Mouse (Mus musculus) heart, embryonic 14.5 days (tissue): ENCODE measurements around the gene Fzr1. TPM values are rescaled to one million over a fixed set of nuclear protein-coding genes. Genes with fewer than 3 reads are reported as not detected.
A peak's percentile ranks its signal among the peaks of the same experiment; 100 is the strongest.

Source experiments
- ATAC-seq: fragments of 200-750 bp; cut with Nextera tagmentation; 2 replicates; pipeline ENCODE4 v1.8.0; 2017; ENCODE audit warnings: low read depth, moderate TSS enrichment; ENCODE audit not compliant: insufficient number of reproducible peaks, insufficient read depth, low FRiP score
- H3K27ac ChIP-seq, 2 experiments: fragments of 200-500 bp in 1 of 2; fragments of 300-500 bp in 1 of 2; sonication (generic) in 1 of 2; replicated peaks in 1 of 2; 2 replicates each; pipeline ENCODE4 v1.5.1; 2012 to 2014; ENCODE audit warnings: low read depth in 2 of 2, low read length in 2 of 2, control low read depth in 1 of 2, mild to moderate bottlenecking in 1 of 2, mixed read lengths in 1 of 2; ENCODE audit not compliant: control insufficient read depth in 1 of 2, insufficient read depth in 1 of 2
- H3K27me3 ChIP-seq: fragments of 300-500 bp; sonication (generic); 2 replicates; pipeline ENCODE4 v1.6.1; 2014; ENCODE audit warnings: mild to moderate bottlenecking, low read length, control low read depth; ENCODE audit not compliant: control insufficient read depth, insufficient read depth
- H3K36me3 ChIP-seq: fragments of 300-500 bp; sonication (generic); 2 replicates; pipeline ENCODE4 v1.6.1; 2014; ENCODE audit warnings: mild to moderate bottlenecking, control low read depth, low read length, mixed read lengths; ENCODE audit not compliant: control insufficient read depth, insufficient read depth
- H3K4me1 ChIP-seq, 2 experiments: fragments of 200-500 bp in 1 of 2; fragments of 300-500 bp in 1 of 2; sonication (generic) in 1 of 2; 2 replicates each; pipeline ENCODE4 v1.6.1; 2012 to 2014; ENCODE audit warnings: low read length in 2 of 2, control low read depth in 1 of 2, mixed read lengths in 1 of 2; ENCODE audit not compliant: control insufficient read depth in 2 of 2, insufficient read depth in 2 of 2
- H3K4me2 ChIP-seq: fragments of 300-500 bp; sonication (generic); 2 replicates; pipeline ENCODE4 v1.6.1; 2014; ENCODE audit warnings: mild to moderate bottlenecking, low read length
- H3K4me3 ChIP-seq, 2 experiments: fragments of 200-500 bp in 1 of 2; fragments of 300-500 bp in 1 of 2; sonication (generic) in 1 of 2; 2 replicates each; pipeline ENCODE4 v1.5.1; 2012 to 2014; ENCODE audit warnings: low read length in 2 of 2, mild to moderate bottlenecking in 2 of 2, control low read depth in 1 of 2, low read depth in 1 of 2, moderate library complexity in 1 of 2; ENCODE audit not compliant: control insufficient read depth in 1 of 2, insufficient read depth in 1 of 2
- H3K9ac ChIP-seq: fragments of 300-500 bp; sonication (generic); 2 replicates; pipeline ENCODE4 v1.6.1; 2014; ENCODE audit warnings: mild to moderate bottlenecking, low read length
- H3K9me3 ChIP-seq: fragments of 300-500 bp; sonication (generic); 2 replicates; pipeline ENCODE4 v1.6.1; 2016; ENCODE audit warnings: low read length, control low read depth; ENCODE audit not compliant: control insufficient read depth
- WGBS: fragments of 180-500 bp; shearing (Covaris S2); extraction: QIAGEN DNeasy Blood & Tissue Kit; methylation state at CpG from one replicate; pipeline ENCODE4 v1.1.7; 2014; 5-methylcytosine and 5-hydroxymethylcytosine counted together
- polyA plus RNA-seq: library from polyadenylated mRNA; unstranded; fragments of >200 nt; fragmentation: Nextera tagmentation; extraction: Ambion mirVana; gene quantifications from 2 replicates; pipeline ENCODE4 v1.2.1, GENCODE M21; 2014

The Fzr1 gene
- polyA plus RNA-seq, 1 experiment from 2014 or later = 64.6 TPM

DNA sequence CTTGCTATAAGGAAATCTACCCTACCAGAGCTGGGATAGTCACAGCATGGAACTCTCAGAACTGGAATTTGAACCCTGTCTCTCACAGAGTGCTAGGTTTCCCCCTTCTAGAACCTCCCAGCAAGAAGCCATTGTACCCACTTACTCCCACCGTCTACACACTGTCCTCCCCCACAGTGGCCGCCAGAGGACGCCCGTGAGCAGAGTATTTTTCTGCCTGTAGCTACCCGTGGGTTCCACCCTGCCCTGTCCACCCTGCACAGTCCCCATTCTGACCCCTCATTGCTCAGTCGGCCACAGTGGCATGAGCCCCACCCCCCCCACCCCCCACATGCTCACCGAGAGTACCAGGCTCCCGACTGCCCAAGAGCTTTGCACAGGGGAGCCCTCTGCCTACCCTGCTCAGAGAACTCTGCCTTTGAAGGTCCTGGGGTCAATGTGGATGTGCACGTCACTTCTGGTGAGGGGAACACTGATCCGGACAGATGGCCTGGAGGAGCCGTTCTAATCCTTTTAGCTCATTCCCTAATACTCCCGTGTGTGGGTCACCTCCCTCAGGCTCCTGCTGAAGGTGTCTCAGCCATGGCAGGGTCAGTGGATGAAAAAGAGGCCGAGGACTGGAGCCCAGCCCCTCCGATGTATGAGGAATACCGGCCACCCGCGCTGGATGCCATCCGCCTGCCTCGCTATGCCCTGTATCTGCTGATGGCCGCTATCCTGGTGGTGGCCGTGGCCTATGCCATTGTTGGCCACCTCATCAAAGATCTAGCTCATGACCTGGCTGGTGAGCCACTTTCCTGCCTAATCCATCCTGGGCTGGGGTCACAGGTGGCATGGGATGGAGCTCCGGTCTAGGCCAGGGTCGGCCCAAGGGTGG lies 11.7 kb upstream of the Fzr1 start:
- Histone ChIP-seq H3K9ac (peak overlapping the region; percentile 12; the same call in 1 of the 2 replicates), H3K27ac (peak overlapping the region; percentile 17 to 68; a peak in 3 of 4 replicates), H3K4me2 (no peak overlapping the region), H3K4me3 (no peak overlapping the region), H3K36me3 (peaks cover 38% of the 10 kb centered on the region), H3K9me3 (no peaks in the 10 kb centered on the region), H3K4me1 (peaks cover 14 to 35% of the 10 kb centered on the region in 2 experiments), H3K27me3 (no peaks in the 10 kb centered on the region)
- 55% methylated on average over 23 of the region's 23 CpGs for WGBS
- ATAC-seq = peak; percentile 48; the same call in 1 of the 2 replicates

DNA sequence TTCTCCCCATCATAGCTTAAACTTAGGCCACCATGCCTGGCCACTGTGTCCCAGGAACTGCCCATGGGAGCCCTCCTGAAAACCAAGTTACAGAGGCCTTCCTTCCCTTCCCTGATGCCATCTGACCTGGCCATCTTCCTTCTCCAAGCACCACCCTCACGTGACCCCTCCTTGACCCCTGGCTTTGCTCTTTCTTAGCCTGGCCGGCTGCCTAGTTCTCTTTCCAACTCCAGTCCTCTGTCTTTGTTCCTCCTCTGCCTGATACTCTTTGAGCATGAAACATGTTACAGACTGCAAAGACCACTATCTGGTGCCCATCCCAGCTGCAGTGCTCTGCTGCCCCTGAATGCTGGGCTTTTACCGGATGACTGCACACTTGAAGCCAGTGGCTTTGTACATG lies 11.1 kb upstream of the Fzr1 start:
- Histone ChIP-seq H3K4me3 (no peak overlapping the region), H3K27me3 (no peaks in the 10 kb centered on the region), H3K9ac (peak overlapping the region; percentile 12; the same call in 1 of the 2 replicates), H3K27ac (peak overlapping the region; percentile 17 to 68; a peak in 3 of 4 replicates), H3K9me3 (no peaks in the 10 kb centered on the region), H3K4me2 (no peak overlapping the region), H3K4me1 (peaks cover 16 to 37% of the 10 kb centered on the region in 2 experiments), H3K36me3 (peaks cover 38% of the 10 kb centered on the region)
- 52% methylated on average over 3 of the region's 3 CpGs for WGBS
- no peak for ATAC-seq

DNA sequence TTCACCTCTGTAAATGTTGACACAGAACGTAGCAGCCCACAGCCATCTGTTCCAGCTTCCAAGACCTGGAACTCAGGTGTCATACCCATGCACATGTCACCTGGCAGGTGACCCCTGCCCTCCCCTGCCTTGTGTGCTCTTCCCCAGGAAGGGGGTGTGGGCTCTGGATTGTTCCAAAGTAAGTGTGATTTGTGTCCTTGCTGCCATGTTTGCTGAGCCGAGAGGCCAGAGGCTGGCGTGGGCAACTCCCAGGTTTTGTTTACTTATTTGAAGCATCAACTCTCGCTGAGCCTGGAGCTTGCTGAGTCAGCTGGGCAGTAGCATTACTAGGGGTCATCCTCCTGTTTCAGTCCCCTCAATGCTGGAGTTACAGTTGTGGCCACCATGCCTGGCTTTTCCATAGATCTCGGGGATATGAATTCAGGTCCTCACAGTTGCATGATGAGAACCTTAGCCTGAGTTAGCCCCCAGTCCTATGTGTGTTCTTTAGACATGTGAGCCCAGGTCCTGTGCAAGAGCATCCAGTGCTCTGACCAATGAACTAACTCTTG lies 10.3 kb upstream of the Fzr1 start, which contains the start of gene Gm48552:
Gm48552 (plus strand) TSS at position 501 of the 551 bp plus-strand sequence.
- H3K36me3 ChIP-seq = peaks cover 38% of the 10 kb centered on the region
- no peak for ATAC-seq
- H3K9me3 ChIP-seq = no peaks in the 10 kb centered on the region
- no peak within 1 kb of the TSS for H3K4me2 ChIP-seq
- peak within 1 kb of the TSS; percentile 12; the same call in 1 of the 2 replicates for H3K9ac ChIP-seq
- peak within 1 kb of the TSS; percentile 17 to 68; a peak in 3 of 4 replicates for H3K27ac ChIP-seq
- 85% methylated on average over 5 of the region's 5 CpGs for whole genome bisulfite sequencing
- H3K4me3 ChIP-seq = no peak within 1 kb of the TSS
- H3K27me3 ChIP-seq = no peaks in the 10 kb centered on the region
- peaks cover 13 to 30% of the 10 kb centered on the region in 2 experiments for H3K4me1 ChIP-seq

DNA sequence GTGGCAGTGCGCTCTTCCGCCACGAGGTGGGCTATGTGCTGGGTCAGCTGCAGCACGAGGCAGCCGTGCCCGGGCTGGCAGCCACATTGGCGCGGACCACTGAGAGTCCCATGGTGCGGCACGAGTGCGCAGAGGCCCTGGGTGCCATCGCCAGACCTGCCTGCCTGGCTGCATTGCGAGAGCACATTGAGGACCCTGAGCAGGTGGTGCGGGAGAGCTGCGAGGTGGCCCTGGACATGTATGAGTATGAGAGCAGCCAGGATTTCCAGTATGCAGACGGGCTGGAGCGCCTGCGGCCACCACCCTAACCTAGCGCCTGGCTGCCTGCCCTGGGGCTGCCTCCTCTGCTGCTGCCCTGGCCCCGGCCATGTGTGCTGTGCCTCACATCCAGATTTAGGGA lies 9.4 kb upstream of the Fzr1 start:
- Histone ChIP-seq H3K27ac (no peak overlapping the region), H3K36me3 (peaks cover 38% of the 10 kb centered on the region), H3K4me1 (peaks cover 8 to 22% of the 10 kb centered on the region in 2 experiments), H3K4me2 (no peak overlapping the region), H3K4me3 (no peak overlapping the region), H3K9me3 (no peaks in the 10 kb centered on the region), H3K27me3 (no peaks in the 10 kb centered on the region), H3K9ac (no peak overlapping the region)
- 95% methylated on average over 20 of the region's 20 CpGs for WGBS
- ATAC-seq = no peak

DNA sequence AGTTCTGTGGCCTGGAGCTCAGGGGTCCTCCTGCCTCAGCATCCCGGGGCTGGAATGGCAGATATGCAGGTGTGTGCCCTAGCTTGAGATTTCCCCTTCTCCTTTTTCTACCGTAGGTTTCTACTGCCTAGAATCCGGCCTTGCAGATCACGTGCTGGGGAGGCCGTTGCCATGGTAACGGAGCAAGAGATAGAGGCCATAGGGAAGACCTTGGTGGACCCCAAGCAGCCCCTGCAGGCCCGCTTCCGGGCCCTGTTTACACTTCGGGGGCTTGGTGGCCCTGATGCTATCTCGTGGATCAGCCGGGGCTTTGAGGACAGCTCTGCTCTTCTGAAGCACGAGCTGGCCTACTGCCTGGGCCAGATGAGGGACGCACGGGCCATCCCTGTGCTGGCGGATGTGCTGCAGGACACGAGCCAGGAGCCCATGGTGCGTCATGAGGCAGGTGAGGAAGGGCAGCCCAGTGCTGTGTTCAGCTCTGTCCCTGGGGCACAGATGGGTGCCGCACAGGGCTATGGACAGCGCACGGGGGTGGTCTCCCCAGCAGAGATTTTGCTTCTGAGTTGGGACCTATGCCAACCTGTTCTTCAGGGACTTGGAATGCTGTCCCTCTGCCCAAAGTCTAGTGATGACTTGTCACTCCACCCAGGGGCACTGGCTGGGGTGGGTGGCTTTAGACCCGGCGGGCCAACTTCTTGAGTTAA lies 7.4 kb upstream of the Fzr1 start:
- peak overlapping the region; percentile 89 for H3K4me2 ChIP-seq
- peak overlapping the region in 1 of 2 experiments; percentile 92; a peak in 1 of 4 replicates for H3K4me3 ChIP-seq
- no peaks in the 10 kb centered on the region for H3K9me3 ChIP-seq
- H3K36me3 ChIP-seq = peaks cover 38% of the 10 kb centered on the region
- no peak for ATAC-seq
- no peak overlapping the region for H3K9ac ChIP-seq
- H3K4me1 ChIP-seq = peaks cover 16 to 29% of the 10 kb centered on the region in 2 experiments
- no peaks in the 10 kb centered on the region for H3K27me3 ChIP-seq
- 80% methylated on average over 22 of the region's 22 CpGs for WGBS
- H3K27ac ChIP-seq = no peak overlapping the region

DNA sequence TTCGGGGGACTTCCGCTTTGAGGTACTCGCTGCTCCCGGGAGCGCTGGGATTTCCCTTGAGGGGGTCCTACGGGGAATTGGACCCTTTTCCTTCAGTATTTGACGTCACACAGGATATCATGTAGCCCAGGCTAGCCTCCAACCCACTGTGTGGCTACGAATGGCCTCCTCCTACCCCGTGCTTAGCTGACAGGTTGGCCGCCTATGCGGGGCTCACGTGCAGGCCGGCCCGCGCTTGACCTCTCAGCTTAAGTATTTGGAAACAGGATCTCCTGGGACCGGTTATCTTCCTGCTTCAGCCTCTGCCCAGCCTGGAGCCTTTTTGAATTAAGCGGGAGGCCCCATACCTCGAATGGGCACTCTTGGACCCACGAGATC lies 6.3 kb upstream of the Fzr1 start:
- Histone ChIP-seq H3K4me1 (peaks cover 16 to 24% of the 10 kb centered on the region in 2 experiments), H3K9me3 (no peaks in the 10 kb centered on the region), H3K4me2 (peak overlapping the region; percentile 89), H3K36me3 (peaks cover 38% of the 10 kb centered on the region), H3K27me3 (no peaks in the 10 kb centered on the region), H3K27ac (peak overlapping the region; percentile 72 to 86), H3K9ac (peak overlapping the region; percentile 93), H3K4me3 (peak overlapping the region; percentile 70 to 92)
- under 1% methylated on average over 19 of the region's 19 CpGs for WGBS
- peak; percentile 2; the same call in 1 of the 2 replicates for ATAC-seq
